Mouse (Mus musculus): ENCODE data around the gene Cwc25.

The Cwc25 gene

DNA sequence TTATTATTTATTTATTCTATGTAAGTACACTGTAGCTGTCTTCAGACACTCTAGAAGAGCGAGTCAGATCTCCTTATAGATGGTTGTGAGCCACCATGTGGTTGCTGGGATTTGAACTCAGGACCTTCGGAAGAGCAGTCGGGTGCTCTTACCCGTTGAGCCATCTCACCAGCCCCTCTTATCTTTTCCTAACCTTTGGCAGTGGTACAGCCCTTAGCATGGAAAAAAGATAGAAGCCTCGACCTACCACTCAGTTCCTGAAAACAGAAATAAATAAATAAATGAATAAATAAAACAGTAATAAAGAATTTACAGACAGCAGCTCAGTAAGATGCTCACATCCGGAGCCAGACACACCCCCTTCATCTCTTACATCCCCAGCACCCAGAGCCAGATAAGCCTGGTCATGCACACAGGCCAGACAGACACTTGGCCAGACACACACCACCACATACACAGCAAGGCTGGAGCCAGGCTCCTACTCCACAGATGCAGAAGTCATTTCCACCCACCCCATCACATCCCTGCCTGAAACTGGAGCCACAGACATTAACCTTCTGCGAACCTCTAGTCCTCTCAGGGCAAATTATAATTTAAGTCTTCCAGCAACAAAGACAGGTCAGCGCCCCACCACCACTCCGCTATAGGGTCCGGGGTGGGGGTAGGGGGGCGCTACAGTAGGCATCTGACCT lies 69.0 kb downstream of the Cwc25 start:
- DNase-seq: no peak

DNA sequence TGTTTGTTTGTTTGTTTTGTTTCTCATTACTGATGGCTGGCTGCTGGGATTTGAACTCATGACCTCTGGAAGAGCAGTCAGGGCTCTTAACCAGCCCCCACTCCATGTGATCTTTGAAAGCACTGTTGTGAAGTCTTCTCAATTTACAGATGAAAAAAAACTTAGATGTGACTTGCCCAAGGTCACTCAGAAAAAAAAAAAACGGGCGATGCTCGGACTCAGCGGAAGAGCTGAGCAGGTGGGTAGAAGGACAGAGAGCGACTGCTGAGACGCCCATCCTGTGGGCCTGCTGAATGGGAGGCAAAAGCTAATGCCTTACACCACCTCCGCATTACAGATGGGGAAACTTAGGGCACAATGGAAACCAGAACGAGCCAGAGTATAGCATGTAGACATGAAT lies 69.7 kb downstream of the Cwc25 start:
- DNase-seq: no peak

DNA sequence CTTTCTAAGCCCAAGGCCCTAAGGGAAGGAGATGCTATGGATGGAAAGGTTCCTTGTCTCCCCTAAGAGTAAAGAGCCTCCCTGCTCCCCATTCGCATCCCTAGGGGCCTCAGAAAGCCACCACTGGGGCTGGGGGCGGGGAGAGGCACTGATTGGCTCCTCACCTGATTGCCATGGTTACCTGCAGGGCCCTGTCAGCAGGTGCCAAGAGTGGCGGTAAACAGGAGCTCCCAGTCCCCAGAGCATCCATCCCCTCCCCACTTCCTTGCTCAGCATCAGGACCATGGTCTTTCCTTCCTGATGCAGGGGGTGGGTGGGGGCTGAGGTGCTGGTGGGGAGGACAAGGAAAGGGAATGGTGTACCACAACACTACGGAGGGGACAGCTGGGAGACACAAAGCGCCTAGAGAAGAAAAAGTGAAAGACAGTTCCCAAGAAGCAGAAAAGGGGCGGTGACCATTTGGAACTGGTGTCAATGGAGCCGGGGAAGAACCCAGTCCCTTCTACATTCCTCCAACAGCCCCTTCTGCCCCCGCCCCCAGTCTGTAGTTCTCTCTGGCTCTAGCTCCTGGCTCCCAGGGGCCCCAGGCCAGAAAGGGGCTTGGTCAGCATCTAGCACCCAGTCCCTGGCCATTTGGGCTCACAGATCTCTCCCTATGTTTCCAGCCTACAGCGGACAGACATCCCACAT lies 70.5 kb downstream of the Cwc25 start:
- DNase-seq: no peak
